Mouse (Mus musculus) limb, embryonic 11.5 days (tissue): ENCODE measurements around the gene Capza2. TPM values are rescaled to one million over a fixed set of nuclear protein-coding genes. Genes with fewer than 3 reads are reported as not detected.

Experiments used
- ATAC-seq: fragments of 200-750 bp; cut with Nextera tagmentation; 2 replicates; pipeline ENCODE4 v1.8.0; 2017; ENCODE audit warnings: low read depth; ENCODE audit not compliant: insufficient number of reproducible peaks, low FRiP score, low TSS enrichment
- DNase-seq: peaks from one replicate; pipeline ENCODE4 v3.0.0-alpha.2; 2015; ENCODE audit warnings: low spot score
- H3K27ac ChIP-seq: fragments of 300-500 bp; sonication (generic); replicated peaks from 2 replicates; pipeline ENCODE4 v1.5.1; 2014; ENCODE audit warnings: low read depth, mild to moderate bottlenecking, low read length
- H3K27me3 ChIP-seq: fragments of 300-500 bp; sonication (generic); 2 replicates; pipeline ENCODE4 v1.6.1; 2014; ENCODE audit warnings: mild to moderate bottlenecking, low read length, mixed read lengths; ENCODE audit not compliant: control insufficient read depth, insufficient read depth
- H3K36me3 ChIP-seq: fragments of 300-500 bp; sonication (generic); 2 replicates; pipeline ENCODE4 v1.6.1; 2014; ENCODE audit warnings: mild to moderate bottlenecking, low read length, moderate library complexity, mixed read lengths; ENCODE audit not compliant: control insufficient read depth, insufficient read depth
- H3K4me1 ChIP-seq: fragments of 300-500 bp; sonication (generic); 2 replicates; pipeline ENCODE4 v1.6.1; 2014; ENCODE audit warnings: low read length, mixed read lengths; ENCODE audit not compliant: control insufficient read depth, insufficient read depth
- H3K4me2 ChIP-seq: fragments of 300-500 bp; sonication (generic); 2 replicates; pipeline ENCODE4 v1.6.1; 2014; ENCODE audit warnings: low read depth, mild to moderate bottlenecking, moderate library complexity; ENCODE audit not compliant: severe bottlenecking
- H3K4me3 ChIP-seq: fragments of 300-500 bp; sonication (generic); 2 replicates; pipeline ENCODE4 v1.5.1; 2014; ENCODE audit warnings: low read depth, low read length
- H3K9ac ChIP-seq: fragments of 300-500 bp; sonication (generic); 2 replicates; pipeline ENCODE4 v1.6.1; 2014; ENCODE audit warnings: mild to moderate bottlenecking, low read length
- H3K9me3 ChIP-seq: fragments of 300-500 bp; sonication (generic); 2 replicates; pipeline ENCODE4 v1.6.1; 2016; ENCODE audit warnings: low read length; ENCODE audit not compliant: control insufficient read depth
- WGBS: fragments of 180-500 bp; shearing (Covaris S2); extraction: QIAGEN DNeasy Blood & Tissue Kit; methylation state at CpG from one replicate; pipeline ENCODE4 v1.1.7; 2014; 5-methylcytosine and 5-hydroxymethylcytosine counted together
- polyA plus RNA-seq: library from polyadenylated mRNA; unstranded; fragments of >200 nt; fragmentation: Nextera tagmentation; extraction: Ambion mirVana; gene quantifications from 2 replicates; pipeline ENCODE4 v1.2.1, GENCODE M21; 2014

Gene Capza2
- polyA plus RNA-seq, 1 experiment from 2014 or later = 210 TPM

- no peaks in the 10 kb centered on the region for H3K27me3 ChIP-seq
- WGBS = 92% methylated on average over 2 of the region's 2 CpGs
- no peaks in the 10 kb centered on the region for H3K9me3 ChIP-seq
- no peak overlapping the region for H3K4me3 ChIP-seq
- no peak for DNase-seq
- H3K4me2 ChIP-seq = no peak overlapping the region
- H3K36me3 ChIP-seq = peaks cover 3% of the 10 kb centered on the region
- ATAC-seq = no peak
- H3K9ac ChIP-seq = no peak overlapping the region
- no peak overlapping the region for H3K27ac ChIP-seq
- no peaks in the 10 kb centered on the region for H3K4me1 ChIP-seq
These were observed 19.0 kb downstream of the Capza2 start for GRCm38 (mm10) chr6:17655080-17655479.

- Histone ChIP-seq H3K4me3 (no peak overlapping the region), H3K36me3 (peaks cover 8% of the 10 kb centered on the region), H3K4me1 (no peaks in the 10 kb centered on the region), H3K9ac (no peak overlapping the region), H3K27me3 (no peaks in the 10 kb centered on the region), H3K4me2 (no peak overlapping the region), H3K9me3 (no peaks in the 10 kb centered on the region), H3K27ac (no peak overlapping the region)
- no peak for DNase-seq
- WGBS = 86% methylated on average over 1 of the region's 1 CpGs
- no peak for ATAC-seq
These were observed 21.3 kb downstream of the Capza2 start for GRCm38 (mm10) chr6:17657308-17657707.

- Histone ChIP-seq H3K9me3 (no peaks in the 10 kb centered on the region), H3K4me2 (no peak overlapping the region), H3K4me3 (no peak overlapping the region), H3K27me3 (no peaks in the 10 kb centered on the region), H3K36me3 (peaks cover 6% of the 10 kb centered on the region), H3K27ac (no peak overlapping the region), H3K4me1 (no peaks in the 10 kb centered on the region), H3K9ac (no peak overlapping the region)
- DNase-seq (no peak), ATAC-seq (no peak)
- WGBS = 95% methylated on average over 7 of the region's 7 CpGs
These were observed 29.3 kb downstream of the Capza2 start for GRCm38 (mm10) chr6:17665348-17665747.

- Histone ChIP-seq H3K9ac (no peak overlapping the region), H3K4me3 (no peak overlapping the region), H3K27me3 (no peaks in the 10 kb centered on the region), H3K36me3 (peaks cover 6% of the 10 kb centered on the region), H3K9me3 (no peaks in the 10 kb centered on the region), H3K4me1 (no peaks in the 10 kb centered on the region), H3K27ac (no peak overlapping the region), H3K4me2 (no peak overlapping the region)
- ATAC-seq (no peak), DNase-seq (no peak)
These were observed 30.0 kb downstream of the Capza2 start for GRCm38 (mm10) chr6:17666024-17666423.

GRCm38 (mm10) chr6:17667813-17668212 is 31.8 kb downstream of the Capza2 start:
- Histone ChIP-seq H3K4me3 (no peak overlapping the region), H3K9me3 (no peaks in the 10 kb centered on the region), H3K36me3 (peaks cover 3% of the 10 kb centered on the region; the same call in 1 of the 2 replicates), H3K4me2 (no peak overlapping the region), H3K27me3 (no peaks in the 10 kb centered on the region), H3K27ac (no peak overlapping the region), H3K9ac (no peak overlapping the region), H3K4me1 (no peaks in the 10 kb centered on the region)
- 96% methylated on average over 3 of the region's 3 CpGs for whole genome bisulfite sequencing
- DNase-seq = no peak
- ATAC-seq = no peak

GRCm38 (mm10) chr6:17668334-17668733 is 32.3 kb downstream of the Capza2 start:
- DNase-seq (no peak), ATAC-seq (no peak)
- Histone ChIP-seq H3K9ac (no peak overlapping the region), H3K36me3 (no peaks in the 10 kb centered on the region), H3K4me3 (no peak overlapping the region), H3K27ac (no peak overlapping the region), H3K9me3 (no peaks in the 10 kb centered on the region), H3K4me2 (no peak overlapping the region), H3K27me3 (no peaks in the 10 kb centered on the region), H3K4me1 (no peaks in the 10 kb centered on the region)
- WGBS = 96% methylated on average over 12 of the region's 12 CpGs

- no peak overlapping the region for H3K27ac ChIP-seq
- no peak overlapping the region for H3K4me3 ChIP-seq
- DNase-seq = no peak
- no peaks in the 10 kb centered on the region for H3K36me3 ChIP-seq
- H3K27me3 ChIP-seq = no peaks in the 10 kb centered on the region
- no peak for ATAC-seq
- H3K4me1 ChIP-seq = no peaks in the 10 kb centered on the region
- H3K9ac ChIP-seq = no peak overlapping the region
- no peaks in the 10 kb centered on the region for H3K9me3 ChIP-seq
- no peak overlapping the region for H3K4me2 ChIP-seq
- 83% methylated on average over 2 of the region's 2 CpGs for WGBS
These were observed 33.8 kb downstream of the Capza2 start for GRCm38 (mm10) chr6:17669826-17670225.

GRCm38 (mm10) chr6:17675019-17675756 is 39.2 kb downstream of the Capza2 start:
- 29% methylated on average over 12 of the region's 12 CpGs for WGBS
- Histone ChIP-seq H3K27ac (no peak overlapping the region), H3K36me3 (no peaks in the 10 kb centered on the region), H3K4me2 (no peak overlapping the region), H3K4me3 (no peak overlapping the region), H3K9me3 (no peaks in the 10 kb centered on the region), H3K9ac (no peak overlapping the region), H3K27me3 (no peaks in the 10 kb centered on the region), H3K4me1 (no peaks in the 10 kb centered on the region)
- ATAC-seq = 0 out of 2 replicates have a peak, but pooled peaks have one; percentile 47
- DNase-seq = peak; percentile 73

- H3K4me1 ChIP-seq = no peaks in the 10 kb centered on the region
- WGBS = 62% methylated on average over 2 of the region's 2 CpGs
- 0 out of 2 replicates have a peak, but pooled peaks cover 2% of the 10 kb centered on the region for H3K9me3 ChIP-seq
- H3K27ac ChIP-seq = no peak overlapping the region
- no peak overlapping the region for H3K4me3 ChIP-seq
- H3K36me3 ChIP-seq = no peaks in the 10 kb centered on the region
- no peak overlapping the region for H3K4me2 ChIP-seq
- no peaks in the 10 kb centered on the region for H3K27me3 ChIP-seq
- DNase-seq = no peak
- ATAC-seq = no peak
- no peak overlapping the region for H3K9ac ChIP-seq
These were observed 41.0 kb downstream of the Capza2 start for GRCm38 (mm10) chr6:17677008-17677407.
